Mouse (Mus musculus) thymus, postnatal 10 days (tissue): ENCODE data around the gene Pard3.
A peak's percentile ranks its signal among the peaks of the same experiment; 100 is the strongest.

Source experiments
- DNase-seq, 2 experiments: peaks; one replicate each; pipeline ENCODE4 v3.0.0; 2021; ENCODE audit warnings: low spot score in 2 of 2

The Pard3 gene

GRCm38 (mm10) chr8:127230233-127230595 is 166.5 kb downstream of the Pard3 start:
- DNase-seq, result no peak

GRCm38 (mm10) chr8:127243351-127243750 is 179.7 kb downstream of the Pard3 start:
- no peak for DNase-seq

- no peak for DNase-seq
Observed at GRCm38 (mm10) chr8:127243841-127244240, 180.1 kb downstream of the Pard3 start.

- no peak for DNase-seq
Observed at GRCm38 (mm10) chr8:127250746-127251145, 187.1 kb downstream of the Pard3 start.

GRCm38 (mm10) chr8:127251476-127251875 is 187.8 kb downstream of the Pard3 start:
- no peak for DNase-seq

GRCm38 (mm10) chr8:127251985-127252384 is 188.3 kb downstream of the Pard3 start:
- DNase-seq, result peak in 1 of 2 experiments; percentile 8

- DNase-seq, result no peak
Observed at GRCm38 (mm10) chr8:127254625-127255024, 190.9 kb downstream of the Pard3 start.

- DNase-seq, result no peak
Observed at GRCm38 (mm10) chr8:127257086-127257485, 193.4 kb downstream of the Pard3 start.

- no peak for DNase-seq
Observed at GRCm38 (mm10) chr8:127261051-127261450, 197.4 kb downstream of the Pard3 start.

- no peak for DNase-seq
Observed at GRCm38 (mm10) chr8:127262026-127262425, 198.3 kb downstream of the Pard3 start.

- DNase-seq, result no peak
Observed at GRCm38 (mm10) chr8:127262436-127262835, 198.7 kb downstream of the Pard3 start.

- DNase-seq, result no peak
Observed at GRCm38 (mm10) chr8:127262926-127263325, 199.2 kb downstream of the Pard3 start.

- no peak for DNase-seq
Observed at GRCm38 (mm10) chr8:127263457-127263856, 199.8 kb downstream of the Pard3 start.

GRCm38 (mm10) chr8:127264691-127265470 is 201.2 kb downstream of the Pard3 start:
- no peak for DNase-seq

- no peak for DNase-seq
Observed at GRCm38 (mm10) chr8:127266777-127267176, 203.1 kb downstream of the Pard3 start.

GRCm38 (mm10) chr8:127268239-127269024 is 204.7 kb downstream of the Pard3 start:
- DNase-seq, result no peak

- no peak for DNase-seq
Observed at GRCm38 (mm10) chr8:127269082-127269747, 205.5 kb downstream of the Pard3 start.

GRCm38 (mm10) chr8:127271186-127271585 is 207.5 kb downstream of the Pard3 start:
- DNase-seq, result no peak

- no peak for DNase-seq
Observed at GRCm38 (mm10) chr8:127280299-127280974, 216.7 kb downstream of the Pard3 start.

GRCm38 (mm10) chr8:127281035-127281434 is 217.3 kb downstream of the Pard3 start:
- DNase-seq, result no peak

GRCm38 (mm10) chr8:127284462-127285216 is 220.9 kb downstream of the Pard3 start:
- DNase-seq, result no peak
